Mouse (Mus musculus): ENCODE measurements around the gene Aifm3. TPM values are rescaled to one million over a fixed set of nuclear protein-coding genes. Genes with fewer than 3 reads are reported as not detected.

Aifm3 gene
- polyA plus RNA-seq (2014; fragmentation: Illumina TruSeq; extraction: RNeasy Lipid Tissue Mini Kit (QIAGEN cat#74804); ENCODE audit: low read depth, low replicate concordance): not detected

DNA sequence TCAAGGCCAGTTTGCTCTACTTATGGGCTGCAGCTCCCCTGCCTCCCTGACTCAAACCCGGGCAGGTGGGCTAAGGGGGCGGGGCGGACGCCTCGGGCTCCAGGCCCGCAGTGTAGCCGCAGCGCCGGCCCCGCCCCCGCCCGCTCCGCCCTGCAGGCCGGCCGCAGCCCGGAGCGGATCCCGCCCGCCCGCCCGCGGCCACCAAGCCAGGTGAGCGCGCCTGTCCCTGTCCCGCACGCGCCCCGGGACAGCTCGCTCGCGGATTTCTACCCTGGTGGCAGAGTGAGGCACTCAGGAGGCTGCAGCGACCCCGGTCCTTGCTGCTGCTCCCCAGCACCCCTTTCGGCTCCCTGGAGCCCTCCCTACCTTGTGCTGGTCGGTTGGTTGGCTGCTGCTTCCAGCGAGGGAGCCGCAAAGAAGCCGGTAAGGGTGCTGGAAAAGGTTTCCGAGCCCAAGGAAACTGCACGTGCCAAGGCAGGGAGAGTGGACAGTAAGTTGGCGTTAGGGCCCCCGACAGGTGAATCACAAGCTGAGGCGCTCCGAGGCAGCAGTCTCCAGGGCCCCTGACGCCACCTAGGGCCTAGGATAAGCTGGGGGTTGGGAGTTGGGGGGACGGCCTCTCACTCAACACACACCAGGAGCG, at the start of gene Aifm3:
Aifm3 (plus strand) TSS at position 143 of the 643 bp plus-strand sequence.

DNA sequence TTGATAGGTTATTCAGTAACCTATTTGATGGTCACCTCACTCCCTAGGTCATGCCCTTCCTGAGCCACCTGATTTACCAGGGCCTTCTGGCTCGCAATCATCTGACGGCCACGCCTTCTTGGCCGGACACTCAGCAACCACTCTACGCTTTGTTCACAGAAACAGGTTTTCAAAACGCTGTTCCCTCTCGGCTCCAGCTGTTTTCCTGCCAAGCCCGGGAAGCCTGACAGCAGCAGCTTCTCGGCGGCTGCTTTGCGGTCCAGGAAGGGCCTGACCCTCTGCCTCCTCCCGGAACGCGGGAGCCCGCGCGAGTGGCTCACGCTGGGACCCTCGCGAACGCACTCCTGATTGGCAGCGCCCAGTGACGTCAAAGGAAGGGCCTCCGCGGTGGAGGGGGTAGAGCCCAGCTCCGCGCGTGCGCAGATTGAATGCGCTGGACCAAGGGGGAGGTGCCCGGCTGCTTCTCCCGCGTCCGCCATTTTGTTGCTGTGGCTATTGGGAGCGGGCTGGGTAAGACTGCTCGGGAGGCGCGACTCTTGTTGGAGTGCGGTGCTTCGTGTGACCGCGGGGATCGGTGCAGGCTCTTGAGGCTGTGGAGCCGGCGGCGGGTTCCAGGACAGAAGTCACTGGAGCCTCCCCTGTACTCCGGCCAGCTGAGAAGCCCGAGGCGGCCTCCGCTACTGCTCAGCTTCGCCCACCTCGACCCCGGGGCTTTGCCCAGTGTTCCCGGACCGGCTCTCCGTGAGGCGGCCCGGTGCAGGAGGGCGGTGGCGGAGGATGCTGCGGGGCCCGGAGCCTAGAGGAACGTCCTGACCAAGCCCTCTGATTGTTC, 37.7 kb upstream of the Aifm3 start, which contains the start of gene Crkl:
Crkl (plus strand) TSS at position 447 of the 832 bp plus-strand sequence.

GRCm38 (mm10) chr16:17508546-17509239, 19.3 kb downstream of the Aifm3 start, which contains the start of gene Lztr1:
Gene Lztr1 (plus strand): TSS chr16:17508688.

GRCm38 (mm10) chr16:17530640-17531288, 41.4 kb downstream of the Aifm3 start, which contains the start of gene Thap7:
Gene Thap7 (minus strand): TSS chr16:17531136.

Other genes starting within 250 kb of the Aifm3 start
- 4.1 TPM for gene Tmem191c, start 213.5 kb upstream of the Aifm3 start, polyA plus RNA-seq (2014; fragmentation: Illumina TruSeq; extraction: RNeasy Lipid Tissue Mini Kit (QIAGEN cat#74804); ENCODE audit: low read depth, low replicate concordance)
- gene Serpind1, start 158.2 kb upstream of the Aifm3 start, polyA plus RNA-seq (2014; fragmentation: Illumina TruSeq; extraction: RNeasy Lipid Tissue Mini Kit (QIAGEN cat#74804); ENCODE audit: low read depth, low replicate concordance): 0.42 TPM
- 20.0 TPM for gene Snap29, start 83.6 kb upstream of the Aifm3 start, polyA plus RNA-seq (2014; fragmentation: Illumina TruSeq; extraction: RNeasy Lipid Tissue Mini Kit (QIAGEN cat#74804); ENCODE audit: low read depth, low replicate concordance)
- gene Pi4ka, start 83.3 kb upstream of the Aifm3 start, polyA plus RNA-seq (2014; fragmentation: Illumina TruSeq; extraction: RNeasy Lipid Tissue Mini Kit (QIAGEN cat#74804); ENCODE audit: low read depth, low replicate concordance): 62.0 TPM
- gene Crkl, start 37.6 kb upstream of the Aifm3 start, polyA plus RNA-seq (2014; fragmentation: Illumina TruSeq; extraction: RNeasy Lipid Tissue Mini Kit (QIAGEN cat#74804); ENCODE audit: low read depth, low replicate concordance): 20.1 TPM
- gene Lztr1, start 19.1 kb downstream of the Aifm3 start, polyA plus RNA-seq (2014; fragmentation: Illumina TruSeq; extraction: RNeasy Lipid Tissue Mini Kit (QIAGEN cat#74804); ENCODE audit: low read depth, low replicate concordance): 38.3 TPM
- gene Thap7, start 41.5 kb downstream of the Aifm3 start, polyA plus RNA-seq (2014; fragmentation: Illumina TruSeq; extraction: RNeasy Lipid Tissue Mini Kit (QIAGEN cat#74804); ENCODE audit: low read depth, low replicate concordance): 15.2 TPM
- not detected for gene Lrrc74b, start 71.6 kb downstream of the Aifm3 start, polyA plus RNA-seq (2014; fragmentation: Illumina TruSeq; extraction: RNeasy Lipid Tissue Mini Kit (QIAGEN cat#74804); ENCODE audit: low read depth, low replicate concordance)
- 2.9 TPM for gene P2rx6, start 72.3 kb downstream of the Aifm3 start, polyA plus RNA-seq (2014; fragmentation: Illumina TruSeq; extraction: RNeasy Lipid Tissue Mini Kit (QIAGEN cat#74804); ENCODE audit: low read depth, low replicate concordance)
- gene Slc7a4, start 93.6 kb downstream of the Aifm3 start, polyA plus RNA-seq (2014; fragmentation: Illumina TruSeq; extraction: RNeasy Lipid Tissue Mini Kit (QIAGEN cat#74804); ENCODE audit: low read depth, low replicate concordance): 2.7 TPM
- gene Smpd4, start 129.7 kb downstream of the Aifm3 start, polyA plus RNA-seq (2014; fragmentation: Illumina TruSeq; extraction: RNeasy Lipid Tissue Mini Kit (QIAGEN cat#74804); ENCODE audit: low read depth, low replicate concordance): 16.5 TPM
- 0.60 TPM for gene Ccdc74a, start 156.9 kb downstream of the Aifm3 start, polyA plus RNA-seq (2014; fragmentation: Illumina TruSeq; extraction: RNeasy Lipid Tissue Mini Kit (QIAGEN cat#74804); ENCODE audit: low read depth, low replicate concordance)
- 26.7 TPM for gene Med15, start 243.3 kb downstream of the Aifm3 start, polyA plus RNA-seq (2014; fragmentation: Illumina TruSeq; extraction: RNeasy Lipid Tissue Mini Kit (QIAGEN cat#74804); ENCODE audit: low read depth, low replicate concordance)